Mouse (Mus musculus) E14TG2a.4 (cell line): ENCODE measurements around the gene Zar1.

ENCODE experiments used
- CTCF ChIP-seq: conservative IDR thresholded peaks from 2 replicates; pipeline ENCODE4 v1.5.1; 2014; ENCODE audit warnings: low read length
- NANOG ChIP-seq: IDR thresholded peaks from 2 replicates; pipeline ENCODE4 v1.6.1; 2014; ENCODE audit warnings: borderline replicate concordance, low read length, mixed read lengths
- POU5F1 ChIP-seq: IDR thresholded peaks from 2 replicates; pipeline ENCODE4 v1.6.1; 2014; ENCODE audit warnings: low read length, borderline replicate concordance

GRCm38 (mm10) chr5:72565621-72566020 lies 15.4 kb downstream of the Zar1 start:
- TF ChIP-seq CTCF: no peak
- TF ChIP-seq NANOG: no peak
- no peak for TF ChIP-seq POU5F1
